Mouse (Mus musculus) large intestine, adult 2 months (tissue): Measurements from ENCODE around the gene Gm3618. TPM values are rescaled to one million over a fixed set of nuclear protein-coding genes. Genes with fewer than 3 reads are reported as not detected.
"Not testable (repeated sequence)": the region's sequence is repeated elsewhere in the genome, so short reads cannot be mapped to it uniquely, and the experiment has no call there.

Experiments used
- DNase-seq: peaks from one replicate; pipeline ENCODE4 v3.0.0-alpha.2; 2012; ENCODE audit warnings: low read depth, low spot score
- WGBS: fragments of 180-500 bp; shearing (Covaris S2); methylation state at CpG from one replicate; pipeline ENCODE4 v1.1.7; 2018; 5-methylcytosine and 5-hydroxymethylcytosine counted together
- polyA plus RNA-seq: library from polyadenylated mRNA; depleted of rRNA; stranded (reverse); fragments of >200 nt; gene quantifications from 2 replicates; pipeline ENCODE4 v1.2.3, GENCODE M21; 2012; rRNA removed

Gene Gm3618
- polyA plus RNA-seq: not detected in 2 replicates

DNA sequence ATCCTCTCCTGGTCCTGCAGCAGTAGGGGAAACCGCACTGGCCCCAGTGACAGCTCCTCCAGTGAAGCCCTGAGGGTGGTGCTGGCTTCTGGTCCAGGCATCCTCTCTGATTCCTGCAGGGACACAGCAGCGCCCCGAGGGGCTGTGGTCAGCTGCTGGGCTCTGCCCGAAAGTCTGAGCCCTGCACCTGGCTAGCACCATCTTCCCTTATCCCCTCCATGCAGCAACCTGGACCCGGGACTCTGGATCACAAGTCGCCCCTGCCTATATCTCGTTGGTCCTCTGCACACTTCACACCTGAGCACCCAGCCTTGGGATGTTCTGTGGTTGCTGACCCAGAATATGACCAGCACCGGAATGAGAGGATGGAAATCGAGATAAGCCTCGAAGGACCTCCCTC lies at the start of gene Gm3618:
TSS of gene Gm3618 (minus strand) at position 101 of the 400 bp plus-strand sequence.
- no CpG with 5 or more reads among the region's 10 CpGs for WGBS
- not testable (repeated sequence) for DNase-seq

- DNase-seq: not testable (repeated sequence)
- 76% methylated on average over 2 of the region's 4 CpGs for WGBS
Measured at GRCm38 (mm10) chr14:6390219-6390618, 46.7 kb upstream of the Gm3618 start, which contains the start of gene Gm16440. Gene Gm16440, minus strand, starts transcription at chr14:6390319.

DNA sequence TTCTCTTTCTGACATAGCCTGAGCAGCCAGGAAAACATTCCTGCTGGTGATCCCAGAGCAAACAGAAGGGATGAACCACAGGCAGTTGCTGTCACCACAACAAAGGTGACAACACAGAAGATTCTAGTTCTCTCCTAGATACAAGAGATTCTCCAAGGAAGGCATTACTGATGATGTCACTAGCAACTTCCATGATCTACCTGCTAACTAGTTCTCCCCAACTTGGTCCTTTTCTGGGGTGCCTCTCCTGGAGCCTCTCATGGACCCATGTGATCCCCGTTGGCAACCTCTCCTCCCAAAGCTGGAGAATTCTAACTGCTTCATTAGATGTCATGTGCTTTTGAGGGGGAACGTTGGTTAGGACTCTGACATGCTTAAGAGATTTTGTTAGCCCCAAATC lies 38.7 kb downstream of the Gm3618 start, which contains the start of gene Gm21103:
TSS of gene Gm21103 (minus strand) at position 101 of the 400 bp plus-strand sequence.
- WGBS: 66% methylated on average over 2 of the region's 2 CpGs
- not testable (repeated sequence) for DNase-seq

DNA sequence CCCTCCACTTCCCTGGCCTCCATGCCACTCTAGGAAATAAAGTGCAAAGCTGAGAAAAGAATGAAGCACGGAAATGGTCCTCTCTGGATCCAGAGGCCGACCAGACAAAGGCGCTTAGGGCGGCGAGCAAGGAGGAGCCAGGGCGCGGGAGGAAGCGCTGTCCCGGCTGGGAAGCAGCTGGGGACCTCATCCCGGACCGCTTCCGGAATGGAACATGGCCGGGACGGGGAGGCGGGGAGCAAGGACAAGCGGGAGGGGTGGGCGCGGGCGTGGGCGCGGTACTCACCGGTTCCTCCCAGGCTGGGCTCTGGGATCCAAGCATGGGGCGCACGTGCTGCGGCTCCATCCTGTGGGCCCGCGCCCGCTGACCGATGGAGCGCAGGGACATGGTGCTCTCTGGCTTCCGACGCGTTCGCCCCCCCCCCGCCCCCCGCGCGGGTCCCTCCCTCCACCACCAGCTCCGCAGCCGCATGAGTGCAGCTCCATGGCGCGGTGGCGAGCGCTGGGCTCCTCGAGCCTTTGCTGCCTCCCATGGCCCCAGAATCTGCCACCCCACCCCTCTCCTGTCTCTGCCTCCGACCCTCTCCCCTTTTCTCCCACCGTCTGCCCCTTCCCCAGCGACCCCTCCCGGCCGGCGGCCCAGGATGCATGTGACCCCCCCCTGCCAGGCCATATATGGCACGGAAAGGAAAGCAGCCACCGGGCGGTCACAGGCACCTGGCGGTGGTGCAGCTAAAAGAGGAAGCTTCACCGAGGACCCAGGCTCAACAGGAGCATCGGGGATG lies 56.4 kb downstream of the Gm3618 start, which contains the start of gene Gm3411:
TSS of gene Gm3411 (minus strand) at position 320 of the 785 bp plus-strand sequence.
- not testable (repeated sequence) for DNase-seq
- WGBS: 2% methylated on average over 54 of the region's 57 CpGs

Other genes with a start within 250 kb of the Gm3618 start
- not detected in 2 replicates for gene Gm8206, start 249.7 kb downstream of the Gm3618 start, polyA plus RNA-seq
- gene Gm3468, start 235.0 kb downstream of the Gm3618 start, polyA plus RNA-seq: 0.08 and 0.26 TPM in 2 replicates
- not detected in 2 replicates for gene Gm3476, start 217.9 kb downstream of the Gm3618 start, polyA plus RNA-seq
- not detected in 2 replicates for gene Gm21560, start 124.4 kb downstream of the Gm3618 start, polyA plus RNA-seq
- 1.4 TPM in 1 of 2 replicates, not detected in the other for gene Gm3411, start 56.4 kb downstream of the Gm3618 start, polyA plus RNA-seq
- gene Gm21103, start 38.8 kb downstream of the Gm3618 start, polyA plus RNA-seq: not detected in 2 replicates
- gene Gm16440, start 46.6 kb upstream of the Gm3618 start, polyA plus RNA-seq: not detected in 2 replicates
- not detected in 2 replicates for gene Gm3591, start 68.8 kb upstream of the Gm3618 start, polyA plus RNA-seq
- not detected in 2 replicates for gene Gm3594, start 100.9 kb upstream of the Gm3618 start, polyA plus RNA-seq
- not detected in 2 replicates for gene Gm8356, start 193.6 kb upstream of the Gm3618 start, polyA plus RNA-seq
- 0.22 TPM in 1 of 2 replicates, not detected in the other for gene Gm3629, start 246.9 kb upstream of the Gm3618 start, polyA plus RNA-seq